Mouse (Mus musculus) spleen, adult 2 months (tissue): ENCODE data around the gene Ccdc154.

Experiments
- CTCF ChIP-seq: fragments of 200-500 bp; IDR thresholded peaks from 2 replicates; pipeline ENCODE4 v1.5.1; 2011; ENCODE audit warnings: mild to moderate bottlenecking, inconsistent platforms; ENCODE audit not compliant: insufficient read depth, insufficient read length, insufficient replicate concordance; ENCODE audit errors: extremely low read depth
- POLR2A ChIP-seq: fragments of 200-500 bp; IDR thresholded peaks from 2 replicates; pipeline ENCODE4 v1.6.1; 2011; ENCODE audit warnings: low read depth, low read length, inconsistent platforms

DNA sequence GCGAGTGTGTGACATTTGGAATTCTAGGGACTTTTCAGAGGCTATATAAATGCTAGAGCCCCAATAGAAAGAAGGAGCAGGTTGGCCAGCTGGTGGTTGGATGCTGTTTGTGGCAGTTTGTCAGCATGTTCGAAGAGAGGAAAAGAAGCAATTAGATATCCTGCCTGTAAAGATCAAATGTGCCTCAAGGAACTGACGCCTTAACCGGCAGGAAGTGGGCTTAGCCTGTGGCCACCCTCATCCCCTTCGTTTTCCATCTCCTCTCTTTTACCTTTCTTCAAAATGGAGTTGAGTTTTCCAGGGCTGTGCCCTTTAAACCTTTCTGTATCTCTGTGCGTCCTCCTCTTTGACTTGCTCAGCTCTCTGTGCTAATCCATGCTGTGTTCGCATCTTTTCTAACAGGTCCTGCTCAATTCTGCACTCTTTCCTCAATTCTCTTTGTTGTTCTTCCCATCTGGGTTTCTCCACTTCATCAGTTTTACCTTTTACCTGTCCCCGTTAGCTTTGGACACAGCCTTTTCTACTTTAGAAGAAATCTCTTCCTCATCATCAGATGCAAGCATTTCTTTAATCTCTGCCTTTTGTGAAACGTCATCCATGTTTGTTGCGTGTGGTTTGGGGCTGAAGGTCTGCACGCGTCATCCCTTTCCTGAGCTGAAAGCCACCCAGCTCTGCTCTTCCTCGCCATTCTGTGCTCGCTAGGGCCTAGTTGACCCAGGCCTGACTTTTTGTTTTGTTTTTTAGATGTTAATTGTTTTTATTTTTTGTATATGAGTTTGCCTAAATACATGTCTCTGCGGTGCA lies 57.4 kb downstream of the Ccdc154 start:
- TF ChIP-seq CTCF, result no peak
- no peak for TF ChIP-seq POLR2A
